Mouse (Mus musculus) spleen, adult 2 months (tissue): ENCODE measurements around the gene Iqck.

ENCODE experiments used
- CTCF ChIP-seq: fragments of 200-500 bp; IDR thresholded peaks from 2 replicates; pipeline ENCODE4 v1.5.1; 2011; ENCODE audit warnings: mild to moderate bottlenecking, inconsistent platforms; ENCODE audit not compliant: insufficient read depth, insufficient read length, insufficient replicate concordance; ENCODE audit errors: extremely low read depth
- POLR2A ChIP-seq: fragments of 200-500 bp; IDR thresholded peaks from 2 replicates; pipeline ENCODE4 v1.6.1; 2011; ENCODE audit warnings: low read depth, low read length, inconsistent platforms

- TF ChIP-seq CTCF = no peak
- no peak for TF ChIP-seq POLR2A
Observed at GRCm38 (mm10) chr7:118914561-118915165, 59.1 kb downstream of the Iqck start.
